Mouse (Mus musculus) liver, adult 2 months (tissue): ENCODE data around the gene Tmod1. TPM values are rescaled to one million over a fixed set of nuclear protein-coding genes. Genes with fewer than 3 reads are reported as not detected.

Experiments used
- DNase-seq: peaks from one replicate; pipeline ENCODE4 v3.0.0-alpha.2; 2011; ENCODE audit warnings: low read depth, low spot score; ENCODE audit errors: extremely low read depth
- H3K27ac ChIP-seq: fragments of 200-500 bp; replicated peaks from 2 replicates; pipeline ENCODE4 v1.5.1; 2012; ENCODE audit warnings: low read depth, mild to moderate bottlenecking, control low read depth, inconsistent platforms, low read length; ENCODE audit not compliant: insufficient read depth
- H3K27me3 ChIP-seq: fragments of 200-500 bp; 2 replicates; pipeline ENCODE4 v1.6.1; 2012; ENCODE audit warnings: mild to moderate bottlenecking, moderate library complexity, low read length, inconsistent platforms; ENCODE audit not compliant: control insufficient read depth, insufficient read depth
- H3K36me3 ChIP-seq: fragments of 200-500 bp; 2 replicates; pipeline ENCODE4 v1.6.1; 2012; ENCODE audit warnings: low read length, inconsistent platforms; ENCODE audit not compliant: control insufficient read depth, insufficient read depth
- H3K4me1 ChIP-seq: fragments of 200-500 bp; 2 replicates; pipeline ENCODE4 v1.6.1; 2011; ENCODE audit warnings: low read length; ENCODE audit not compliant: control insufficient read depth, insufficient read depth
- H3K4me3 ChIP-seq: fragments of 200-500 bp; 2 replicates; pipeline ENCODE4 v1.5.1; 2011; ENCODE audit warnings: low read depth, mild to moderate bottlenecking, control low read depth, low read length, moderate library complexity; ENCODE audit not compliant: insufficient read depth
- H3K79me2 ChIP-seq: fragments of 200-500 bp; 2 replicates; pipeline ENCODE4 v1.6.1; 2012; ENCODE audit warnings: inconsistent platforms, mild to moderate bottlenecking, low read length, moderate library complexity; ENCODE audit not compliant: control insufficient read depth, insufficient read depth
- H3K9ac ChIP-seq: fragments of 200-500 bp; 2 replicates; pipeline ENCODE4 v1.6.1; 2012; ENCODE audit warnings: low read depth, mild to moderate bottlenecking, control low read depth, inconsistent platforms, low read length
- CTCF ChIP-seq: fragments of 200-500 bp; IDR thresholded peaks from 2 replicates; pipeline ENCODE4 v1.5.1; 2011; ENCODE audit warnings: low read depth, low read length, control low read depth
- POLR2A ChIP-seq: fragments of 200-500 bp; IDR thresholded peaks from 2 replicates; pipeline ENCODE4 v1.6.1; 2011; ENCODE audit warnings: low read length, control low read depth; ENCODE audit not compliant: insufficient read depth; ENCODE audit errors: extremely low read depth
- WGBS: fragments of 180-500 bp; shearing (Covaris S2); methylation state at CpG from one replicate; pipeline ENCODE4 v1.1.7; 2018; 5-methylcytosine and 5-hydroxymethylcytosine counted together
- polyA plus RNA-seq: library from polyadenylated mRNA; depleted of rRNA; stranded (reverse); fragments of >200 nt; gene quantifications from 2 replicates; pipeline ENCODE4 v1.2.3, GENCODE M21; 2012
- total RNA-seq: library from RNA; depleted of rRNA; stranded (reverse); fragments of >200 nt; gene quantifications from 2 replicates; pipeline ENCODE4 v1.2.3, GENCODE M21; 2014

Tmod1 gene
- total and polyA plus RNA-seq, 2 experiments: 0.09 TPM; not detected in 1

- Histone ChIP-seq H3K4me3 (no peak overlapping the region), H3K4me1 (no peaks in the 10 kb centered on the region), H3K27me3 (no peaks in the 10 kb centered on the region; the same call in 1 of the 2 replicates), H3K27ac (no peak overlapping the region), H3K79me2 (no peaks in the 10 kb centered on the region), H3K36me3 (peaks cover 5% of the 10 kb centered on the region; the same call in 1 of the 2 replicates), H3K9ac (no peak overlapping the region)
- DNase-seq: no peak
- WGBS: 85% methylated on average over 9 of the region's 9 CpGs
- no peak for TF ChIP-seq POLR2A
- no peak for TF ChIP-seq CTCF
Observed at GRCm38 (mm10) chr4:46032448-46032847, 6.3 kb upstream of the Tmod1 start.

- Histone ChIP-seq H3K79me2 (no peaks in the 10 kb centered on the region), H3K27ac (no peak overlapping the region), H3K27me3 (no peaks in the 10 kb centered on the region; the same call in 1 of the 2 replicates), H3K4me1 (no peaks in the 10 kb centered on the region), H3K36me3 (peaks cover 5% of the 10 kb centered on the region; the same call in 1 of the 2 replicates), H3K9ac (no peak overlapping the region), H3K4me3 (no peak overlapping the region)
- no peak for DNase-seq
- no peak for TF ChIP-seq CTCF
- no peak for TF ChIP-seq POLR2A
- WGBS: 98% methylated on average over 2 of the region's 2 CpGs
Observed at GRCm38 (mm10) chr4:46033197-46033596, 5.5 kb upstream of the Tmod1 start.

- no peak for DNase-seq
- H3K4me3 ChIP-seq: peak overlapping the region; percentile 58; the same call in 1 of the 2 replicates
- no peak overlapping the region for H3K27ac ChIP-seq
- H3K27me3 ChIP-seq: peaks cover 6% of the 10 kb centered on the region
- peaks cover 3% of the 10 kb centered on the region; the same call in 1 of the 2 replicates for H3K4me1 ChIP-seq
- TF ChIP-seq POLR2A (no peak), CTCF (no peak)
- H3K36me3 ChIP-seq: peaks cover 4% of the 10 kb centered on the region; the same call in 1 of the 2 replicates
- no peaks in the 10 kb centered on the region for H3K79me2 ChIP-seq
- peak overlapping the region; percentile 2; the same call in 1 of the 2 replicates for H3K9ac ChIP-seq
- 7% methylated on average over 12 of the region's 12 CpGs for WGBS
Observed at GRCm38 (mm10) chr4:46038591-46038891, 194 bp upstream of the Tmod1 start.

DNA sequence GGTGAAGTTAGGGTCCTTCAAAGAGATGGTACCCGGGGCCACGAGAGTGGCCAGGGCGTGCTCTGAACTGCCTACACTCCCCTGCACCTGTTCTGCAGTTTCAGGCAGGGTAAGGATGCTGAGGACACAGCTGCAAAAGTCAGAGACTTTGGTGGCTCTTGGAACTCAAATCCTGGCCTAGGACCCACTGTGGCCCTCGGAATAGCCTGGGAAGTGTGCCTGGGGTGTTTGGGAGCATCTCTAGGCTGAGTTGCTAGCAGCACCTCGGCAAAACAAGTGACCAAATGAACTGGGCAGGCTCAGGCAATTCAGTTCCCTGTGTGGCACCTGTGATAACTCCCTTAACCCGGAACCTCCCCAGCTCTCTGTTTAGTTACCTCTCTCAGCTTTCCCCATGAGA lies 1.2 kb downstream of the Tmod1 start:
- Histone ChIP-seq H3K27ac (no peak overlapping the region), H3K9ac (no peak overlapping the region), H3K4me1 (peaks cover 3% of the 10 kb centered on the region; the same call in 1 of the 2 replicates), H3K27me3 (peaks cover 6% of the 10 kb centered on the region), H3K79me2 (no peaks in the 10 kb centered on the region), H3K4me3 (no peak overlapping the region), H3K36me3 (peaks cover 1% of the 10 kb centered on the region; the same call in 1 of the 2 replicates)
- no peak for TF ChIP-seq POLR2A
- TF ChIP-seq CTCF: no peak
- DNase-seq: no peak
- WGBS: 23% methylated on average over 6 of the region's 6 CpGs

DNA sequence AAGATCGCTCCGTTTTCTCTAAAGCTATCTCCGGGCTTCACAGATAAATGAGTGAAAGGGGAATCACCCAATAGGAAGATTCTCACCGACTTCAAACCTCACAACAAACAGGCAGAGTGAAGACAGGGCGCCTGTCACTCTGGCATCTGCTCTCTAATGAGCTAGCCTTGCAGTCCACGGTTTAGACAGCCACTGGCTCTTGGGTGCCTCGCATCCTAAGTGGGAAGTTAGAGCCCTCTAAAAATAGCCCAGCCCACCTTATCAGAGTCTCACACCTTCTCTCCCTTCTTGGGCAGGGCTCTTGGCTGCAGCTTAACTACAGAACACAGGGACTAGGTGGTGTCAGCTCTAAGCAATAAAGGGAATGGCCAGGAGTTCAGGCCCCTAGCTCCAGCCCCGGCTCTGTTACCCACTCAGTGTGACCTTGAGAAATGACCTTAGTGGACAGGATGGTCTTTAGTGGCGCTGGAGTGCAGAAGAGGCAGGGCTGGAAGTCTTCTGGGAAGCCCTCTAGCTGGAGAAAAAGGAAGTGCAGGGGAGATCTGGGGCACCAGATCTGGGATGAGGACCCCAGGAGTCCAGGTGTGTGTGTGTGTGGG lies 2.0 kb downstream of the Tmod1 start:
- H3K27ac ChIP-seq: no peak overlapping the region
- peaks cover 3% of the 10 kb centered on the region; the same call in 1 of the 2 replicates for H3K4me1 ChIP-seq
- no peak overlapping the region for H3K4me3 ChIP-seq
- WGBS: 12% methylated on average over 9 of the region's 9 CpGs
- no peaks in the 10 kb centered on the region for H3K36me3 ChIP-seq
- H3K9ac ChIP-seq: no peak overlapping the region
- no peaks in the 10 kb centered on the region for H3K79me2 ChIP-seq
- no peak for TF ChIP-seq POLR2A
- TF ChIP-seq CTCF: peak; percentile 56; the same call in 1 of the 2 replicates
- no peak for DNase-seq
- H3K27me3 ChIP-seq: peaks cover 6% of the 10 kb centered on the region
